Mouse (Mus musculus) stomach, adult 2 months (tissue): ENCODE results near the gene Itpkb. TPM values are rescaled to one million over a fixed set of nuclear protein-coding genes. Genes with fewer than 3 reads are reported as not detected.

Experiments used
- polyA plus RNA-seq: library from polyadenylated mRNA; depleted of rRNA; stranded (reverse); fragments of >200 nt; gene quantifications from 2 replicates; pipeline ENCODE4 v1.2.3, GENCODE M21; 2012; rRNA removed

Gene Itpkb
- 5.3 and 6.0 TPM in 2 replicates for polyA plus RNA-seq

GRCm38 (mm10) chr1:180330145-180330706 is at the start of gene Itpkb:
Gene Itpkb, plus strand, starts transcription at chr1:180330485.

Other genes with a start within 250 kb of the Itpkb start
- 9.2 and 16.6 TPM in 2 replicates for gene Coq8a, start 130.9 kb upstream of the Itpkb start, polyA plus RNA-seq
- 23.1 and 31.4 TPM in 2 replicates for gene Psen2, start 67.0 kb upstream of the Itpkb start, polyA plus RNA-seq
- 18.1 and 45.3 TPM in 2 replicates for gene Stum, start 153.0 kb downstream of the Itpkb start, polyA plus RNA-seq
- 4.6 and 4.8 TPM in 2 replicates for gene Parp1, start 238.4 kb downstream of the Itpkb start, polyA plus RNA-seq